Mouse (Mus musculus) midbrain, embryonic 15.5 days (tissue): ENCODE data around the gene Flrt1. TPM values are rescaled to one million over a fixed set of nuclear protein-coding genes. Genes with fewer than 3 reads are reported as not detected.

Experiments
- ATAC-seq: fragments of 200-750 bp; cut with Nextera tagmentation; replicated peaks from 2 replicates; pipeline ENCODE4 v1.8.0; 2017; ENCODE audit warnings: moderate TSS enrichment
- H3K27ac ChIP-seq: fragments of 300-500 bp; sonication (generic); 2 replicates; pipeline ENCODE4 v1.5.1; 2015; ENCODE audit warnings: mild to moderate bottlenecking, inconsistent platforms
- H3K27me3 ChIP-seq: fragments of 300-500 bp; sonication (generic); replicated peaks from 2 replicates; pipeline ENCODE4 v1.6.1; 2015; ENCODE audit warnings: inconsistent platforms
- H3K36me3 ChIP-seq: fragments of 300-500 bp; sonication (generic); replicated peaks from 2 replicates; pipeline ENCODE4 v1.6.1; 2015; ENCODE audit warnings: inconsistent platforms
- H3K4me1 ChIP-seq: fragments of 300-500 bp; sonication (generic); 2 replicates; pipeline ENCODE4 v1.6.1; 2015; ENCODE audit warnings: inconsistent platforms
- H3K4me2 ChIP-seq: fragments of 300-500 bp; sonication (generic); 2 replicates; pipeline ENCODE4 v1.6.1; 2015; ENCODE audit warnings: inconsistent platforms, mild to moderate bottlenecking, moderate library complexity
- H3K4me3 ChIP-seq: fragments of 300-500 bp; sonication (generic); 2 replicates; pipeline ENCODE4 v1.5.1; 2015; ENCODE audit warnings: mild to moderate bottlenecking, inconsistent platforms
- H3K9ac ChIP-seq: fragments of 300-500 bp; sonication (generic); 2 replicates; pipeline ENCODE4 v1.6.1; 2015; ENCODE audit warnings: mild to moderate bottlenecking, inconsistent platforms
- H3K9me3 ChIP-seq: fragments of 300-500 bp; sonication (generic); 2 replicates; pipeline ENCODE4 v1.6.1; 2016; ENCODE audit warnings: inconsistent platforms
- WGBS: fragments of 180-500 bp; shearing (Covaris S2); methylation state at CpG from one replicate; pipeline ENCODE4 v1.1.7; 2015; ENCODE audit warnings: mixed read lengths; 5-methylcytosine and 5-hydroxymethylcytosine counted together
- polyA plus RNA-seq: library from polyadenylated mRNA; unstranded; fragments of >200 nt; fragmentation: Nextera tagmentation; extraction: Ambion mirVana; gene quantifications from 2 replicates; pipeline ENCODE4 v1.2.1, GENCODE M21; 2015

Flrt1 gene
- polyA plus RNA-seq: 12.2 and 12.5 TPM in 2 replicates

DNA sequence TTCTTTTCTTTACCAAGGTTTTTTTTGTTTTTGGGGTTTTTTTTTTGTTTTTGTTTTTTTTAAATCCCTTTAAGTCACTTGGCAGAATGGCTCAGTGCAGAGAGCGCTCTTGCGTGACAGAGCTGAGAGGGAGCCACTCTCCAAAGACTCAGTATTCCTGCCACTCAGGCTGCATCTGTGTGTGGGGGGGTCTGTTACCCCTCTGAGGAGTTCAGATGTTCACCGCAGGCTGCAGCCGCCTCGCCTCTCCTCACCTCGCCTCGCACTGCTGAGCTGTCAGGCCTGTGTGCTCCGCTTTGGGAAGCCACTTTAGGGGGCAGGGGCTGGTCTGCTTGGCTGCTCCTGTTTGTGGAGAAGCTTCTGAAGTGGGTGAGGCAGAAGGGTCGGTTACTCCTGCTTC is at the start of gene Flrt1:
Flrt1 (minus strand) TSS at position 186 of the 400 bp plus-strand sequence.
- Histone ChIP-seq H3K4me1 (peaks cover 56% of the 10 kb centered on the region), H3K4me2 (no peak within 1 kb of the TSS), H3K36me3 (no peaks in the 10 kb centered on the region), H3K4me3 (no peak within 1 kb of the TSS), H3K27ac (0 out of 2 replicates have a peak within 1 kb of the TSS, but pooled peaks have one; percentile 1), H3K9ac (no peak within 1 kb of the TSS), H3K27me3 (peaks cover 13% of the 10 kb centered on the region; the same call in 1 of the 2 replicates), H3K9me3 (no peaks in the 10 kb centered on the region)
- no peak for ATAC-seq
- 23% methylated on average over 9 of the region's 9 CpGs for WGBS

DNA sequence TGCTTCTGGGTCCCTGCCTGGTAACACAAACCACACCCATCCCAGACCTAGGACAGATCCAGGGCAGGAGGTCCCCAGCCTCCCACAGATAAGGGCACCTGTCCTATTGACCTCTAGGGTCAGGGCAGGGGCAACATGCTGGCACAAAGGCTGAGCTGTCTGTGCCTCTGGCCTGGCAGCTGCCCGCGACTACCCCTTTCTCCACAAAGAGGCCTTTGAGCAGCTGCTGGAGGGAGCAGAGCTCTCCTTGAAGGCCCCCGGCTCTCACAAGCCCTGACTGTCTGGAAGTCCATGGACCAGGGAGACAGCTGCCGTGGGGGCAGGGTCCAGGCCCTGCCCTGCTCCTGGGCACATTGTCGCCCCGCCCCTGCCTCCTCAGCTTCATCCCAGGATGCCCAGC is 49.7 kb upstream of the Flrt1 start:
- no peak overlapping the region for H3K27ac ChIP-seq
- H3K9me3 ChIP-seq: no peaks in the 10 kb centered on the region
- no peak for ATAC-seq
- peaks cover 50% of the 10 kb centered on the region for H3K4me1 ChIP-seq
- 57% methylated on average over 6 of the region's 6 CpGs for WGBS
- H3K4me2 ChIP-seq: no peak overlapping the region
- H3K27me3 ChIP-seq: 0 out of 2 replicates have a peak, but pooled peaks cover 3% of the 10 kb centered on the region
- H3K4me3 ChIP-seq: no peak overlapping the region
- H3K36me3 ChIP-seq: no peaks in the 10 kb centered on the region
- H3K9ac ChIP-seq: no peak overlapping the region

DNA sequence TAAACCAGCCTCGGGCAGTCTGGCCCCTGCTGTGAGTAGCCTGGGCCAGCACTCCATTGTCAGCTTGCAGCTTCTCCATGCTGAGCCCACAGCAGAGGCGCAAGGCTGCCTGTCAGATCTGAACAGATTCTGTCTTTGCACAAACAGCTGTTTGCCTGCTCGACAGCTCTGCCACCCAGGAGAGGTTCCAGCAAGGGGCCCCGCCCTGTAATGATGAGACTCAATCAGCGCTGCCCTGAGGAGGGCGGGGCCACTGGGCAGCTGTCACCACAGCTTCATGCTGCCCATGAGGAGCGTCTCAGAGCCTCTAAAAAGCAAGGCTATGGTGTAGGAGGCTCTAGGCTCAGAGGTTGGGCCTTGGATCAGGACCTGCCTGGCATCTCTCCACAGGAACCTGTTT is 47.7 kb upstream of the Flrt1 start:
- Histone ChIP-seq H3K9ac (no peak overlapping the region), H3K27ac (peak overlapping the region; percentile 39; the same call in 1 of the 2 replicates), H3K36me3 (no peaks in the 10 kb centered on the region), H3K9me3 (no peaks in the 10 kb centered on the region), H3K4me1 (peaks cover 61% of the 10 kb centered on the region), H3K4me2 (no peak overlapping the region), H3K4me3 (no peak overlapping the region), H3K27me3 (0 out of 2 replicates have a peak, but pooled peaks cover 3% of the 10 kb centered on the region)
- ATAC-seq: no peak
- WGBS: 31% methylated on average over 7 of the region's 7 CpGs

GRCm38 (mm10) chr19:7151927-7152653 is 46.6 kb upstream of the Flrt1 start:
- H3K9ac ChIP-seq: no peak overlapping the region
- H3K4me3 ChIP-seq: no peak overlapping the region
- no peak overlapping the region for H3K27ac ChIP-seq
- H3K4me1 ChIP-seq: peaks cover 55% of the 10 kb centered on the region
- H3K9me3 ChIP-seq: no peaks in the 10 kb centered on the region
- WGBS: 75% methylated on average over 6 of the region's 6 CpGs
- no peak overlapping the region for H3K4me2 ChIP-seq
- no peaks in the 10 kb centered on the region for H3K36me3 ChIP-seq
- no peak for ATAC-seq
- 0 out of 2 replicates have a peak, but pooled peaks cover 3% of the 10 kb centered on the region for H3K27me3 ChIP-seq

DNA sequence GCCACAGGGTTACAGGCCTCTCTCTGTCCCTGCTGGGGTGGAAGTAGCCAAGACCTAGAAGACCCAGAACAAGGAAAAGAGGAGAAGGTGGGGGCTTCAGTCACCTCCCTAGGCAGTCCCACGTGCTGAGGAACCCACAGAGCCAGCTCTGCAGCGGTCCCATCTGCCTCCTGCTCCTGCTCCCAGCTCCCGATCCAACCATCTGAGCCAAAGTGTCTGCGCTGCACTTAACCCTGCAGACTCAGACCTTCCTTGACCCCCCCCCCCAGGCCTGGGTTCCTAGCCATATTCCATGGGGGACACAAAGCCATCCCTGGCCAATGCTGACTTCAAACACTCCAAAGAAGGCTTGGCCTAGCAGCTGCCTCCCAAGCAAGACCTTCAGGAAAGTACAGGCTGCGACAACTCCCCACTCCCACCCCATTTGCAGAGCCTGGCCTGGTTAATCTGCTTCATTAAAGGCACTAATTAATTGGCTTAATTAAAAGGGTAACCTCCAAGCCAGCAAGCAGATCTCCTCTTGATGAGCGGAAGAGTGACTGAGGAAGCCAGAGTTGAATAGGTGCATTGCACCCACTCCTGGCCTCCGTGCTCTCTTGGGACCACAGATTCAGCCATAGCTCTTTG is 45.9 kb upstream of the Flrt1 start:
- no peaks in the 10 kb centered on the region for H3K36me3 ChIP-seq
- no peak overlapping the region for H3K9ac ChIP-seq
- H3K27ac ChIP-seq: no peak overlapping the region

DNA sequence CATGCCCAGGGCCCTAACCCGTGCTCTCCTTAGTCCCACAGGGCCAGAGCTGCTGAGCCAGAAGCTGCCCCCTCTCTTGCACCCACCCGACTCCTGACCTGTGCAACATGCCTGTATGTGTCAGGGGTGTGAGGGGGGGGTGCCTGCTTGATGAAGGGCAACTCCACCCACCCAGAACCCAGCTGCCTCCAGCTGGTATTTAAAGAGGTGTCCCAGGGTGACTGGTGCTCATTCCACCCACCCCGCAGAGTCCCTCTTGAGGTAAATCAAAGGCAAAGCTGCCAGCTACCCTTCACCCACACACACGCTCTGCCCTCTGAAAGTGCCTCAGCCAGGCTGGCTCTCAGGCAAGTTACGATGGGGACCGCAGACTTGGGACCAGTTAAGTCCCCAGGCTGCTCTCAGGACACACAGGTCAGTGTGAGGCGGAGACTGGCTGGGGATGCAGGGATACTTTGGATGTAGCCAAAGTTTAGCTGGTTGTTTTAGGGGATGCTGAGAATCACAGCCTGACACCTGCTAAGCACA is 43.7 kb upstream of the Flrt1 start:
- peaks cover 45% of the 10 kb centered on the region for H3K4me1 ChIP-seq
- H3K9ac ChIP-seq: no peak overlapping the region
- ATAC-seq: no peak
- no peak overlapping the region for H3K4me3 ChIP-seq
- peaks cover 3% of the 10 kb centered on the region; the same call in 1 of the 2 replicates for H3K27me3 ChIP-seq
- 61% methylated on average over 7 of the region's 7 CpGs for WGBS
- no peaks in the 10 kb centered on the region for H3K36me3 ChIP-seq
- H3K27ac ChIP-seq: no peak overlapping the region
- H3K9me3 ChIP-seq: no peaks in the 10 kb centered on the region
- no peak overlapping the region for H3K4me2 ChIP-seq

More for the DNA sequence above, 45.9 kb upstream of the Flrt1 start:
- ATAC-seq: no peak
- WGBS: 70% methylated on average over 7 of the region's 7 CpGs
- H3K4me1 ChIP-seq: peaks cover 52% of the 10 kb centered on the region
- H3K4me3 ChIP-seq: no peak overlapping the region
- no peak overlapping the region for H3K4me2 ChIP-seq
- 0 out of 2 replicates have a peak, but pooled peaks cover 3% of the 10 kb centered on the region for H3K27me3 ChIP-seq
- H3K9me3 ChIP-seq: no peaks in the 10 kb centered on the region

GRCm38 (mm10) chr19:7148541-7149085 is 43.1 kb upstream of the Flrt1 start:
- Histone ChIP-seq H3K4me1 (peaks cover 50% of the 10 kb centered on the region), H3K4me2 (no peak overlapping the region), H3K27ac (no peak overlapping the region), H3K27me3 (peaks cover 3% of the 10 kb centered on the region; the same call in 1 of the 2 replicates), H3K36me3 (no peaks in the 10 kb centered on the region), H3K9me3 (no peaks in the 10 kb centered on the region), H3K4me3 (no peak overlapping the region), H3K9ac (no peak overlapping the region)
- ATAC-seq: no peak
- 59% methylated on average over 8 of the region's 8 CpGs for WGBS

DNA sequence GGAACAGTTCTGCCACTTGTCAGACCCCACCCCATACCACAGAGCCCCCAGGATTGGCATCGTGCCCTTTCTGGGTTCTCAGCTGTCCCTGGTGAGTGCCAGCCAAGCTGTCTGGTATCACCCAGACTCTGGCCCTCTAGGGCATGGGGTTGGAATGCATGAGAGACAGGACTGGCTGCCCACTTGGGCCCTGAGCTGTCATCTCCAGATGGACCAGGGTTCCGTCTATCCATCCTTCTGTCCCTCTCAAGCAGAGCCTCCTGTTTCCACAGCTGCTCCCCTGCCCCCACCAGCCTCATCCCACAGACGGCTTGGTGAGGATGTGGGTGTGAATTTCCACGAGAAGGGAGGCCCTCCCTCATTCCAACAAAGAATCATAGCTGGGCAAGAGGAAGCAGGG is 42.6 kb upstream of the Flrt1 start:
- Histone ChIP-seq H3K9me3 (no peaks in the 10 kb centered on the region), H3K36me3 (no peaks in the 10 kb centered on the region), H3K4me3 (no peak overlapping the region), H3K27me3 (peaks cover 3% of the 10 kb centered on the region; the same call in 1 of the 2 replicates), H3K27ac (no peak overlapping the region), H3K9ac (no peak overlapping the region), H3K4me1 (peaks cover 50% of the 10 kb centered on the region), H3K4me2 (no peak overlapping the region)
- WGBS: 47% methylated on average over 4 of the region's 4 CpGs
- no peak for ATAC-seq

DNA sequence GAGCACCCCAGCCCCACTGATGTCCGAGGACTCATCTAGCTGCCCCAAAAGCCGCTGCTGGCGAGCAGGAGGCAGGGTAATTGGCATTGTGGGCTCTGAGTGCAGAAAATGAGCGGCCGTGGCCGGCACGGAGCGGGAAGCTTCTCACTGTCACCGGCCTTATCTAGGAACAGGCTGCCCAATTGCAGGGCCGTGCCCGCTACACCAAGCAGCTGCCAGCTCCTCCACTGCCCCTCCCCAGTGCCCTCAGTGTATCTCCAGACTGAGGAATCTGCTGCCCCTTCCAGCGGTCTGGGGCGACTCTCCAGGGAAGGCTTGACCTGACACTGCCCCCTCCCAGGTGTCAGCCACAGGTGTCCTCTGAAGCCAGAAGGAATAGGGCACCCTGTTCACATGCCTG is 40.8 kb upstream of the Flrt1 start:
- Histone ChIP-seq H3K27ac (no peak overlapping the region), H3K4me1 (peaks cover 63% of the 10 kb centered on the region)

DNA sequence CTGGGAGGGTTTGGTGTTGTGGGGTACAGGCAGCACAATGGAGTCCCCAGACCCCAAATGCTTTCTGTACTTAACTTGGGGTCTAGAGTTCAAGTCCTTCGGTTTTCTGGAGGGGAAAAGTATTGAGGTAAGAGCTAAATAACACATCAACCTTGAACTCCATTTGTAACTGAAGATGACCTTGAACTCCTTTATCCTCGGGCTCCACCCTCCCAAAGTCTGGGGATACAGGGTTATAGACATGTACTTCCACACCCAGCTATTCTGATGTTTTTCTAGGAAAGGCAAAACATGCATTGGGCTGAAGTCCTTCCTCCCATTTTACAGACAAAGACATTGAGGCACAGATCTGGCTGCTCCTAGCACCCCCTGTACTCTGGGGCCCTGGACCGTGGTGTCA is 38.9 kb upstream of the Flrt1 start:
- Histone ChIP-seq H3K27me3 (peaks cover 3% of the 10 kb centered on the region; the same call in 1 of the 2 replicates), H3K27ac (no peak overlapping the region), H3K36me3 (no peaks in the 10 kb centered on the region), H3K9ac (no peak overlapping the region), H3K4me1 (peaks cover 68% of the 10 kb centered on the region), H3K4me3 (no peak overlapping the region), H3K9me3 (no peaks in the 10 kb centered on the region), H3K4me2 (0 out of 2 replicates have a peak overlapping the region, but pooled peaks have one; percentile 53)
- no peak for ATAC-seq
- 70% methylated on average over 3 of the region's 3 CpGs for WGBS

More for the DNA sequence above, 40.8 kb upstream of the Flrt1 start:
- WGBS: 68% methylated on average over 13 of the region's 13 CpGs
- Histone ChIP-seq H3K4me2 (no peak overlapping the region), H3K4me3 (no peak overlapping the region), H3K9me3 (no peaks in the 10 kb centered on the region), H3K27me3 (peaks cover 3% of the 10 kb centered on the region; the same call in 1 of the 2 replicates), H3K36me3 (no peaks in the 10 kb centered on the region), H3K9ac (no peak overlapping the region)
- ATAC-seq: no peak

- Histone ChIP-seq H3K9ac (peak overlapping the region; percentile 25; the same call in 1 of the 2 replicates), H3K27ac (peak overlapping the region; percentile 55), H3K36me3 (no peaks in the 10 kb centered on the region), H3K4me1 (peaks cover 68% of the 10 kb centered on the region), H3K9me3 (no peaks in the 10 kb centered on the region), H3K27me3 (peaks cover 3% of the 10 kb centered on the region; the same call in 1 of the 2 replicates), H3K4me2 (peak overlapping the region; percentile 53), H3K4me3 (peak overlapping the region; percentile 26)
- WGBS: under 1% methylated on average over 20 of the region's 20 CpGs
- ATAC-seq: 0 out of 2 replicates have a peak, but pooled peaks have one; percentile 22
These were observed 38.3 kb upstream of the Flrt1 start for GRCm38 (mm10) chr19:7143854-7144253.
